Mouse (Mus musculus): ENCODE data around the gene Skap1. TPM values are rescaled to one million over a fixed set of nuclear protein-coding genes. Genes with fewer than 3 reads are reported as not detected.

The Skap1 gene
- polyA plus RNA-seq (2016; fragmentation: Nextera tagmentation; extraction: Ambion mirVana), result 3.2 and 4.1 TPM in 2 replicates

GRCm38 (mm10) chr11:96463986-96464715, at the start of gene Skap1:
Gene Skap1 (plus strand): TSS chr11:96464593.
- H3K4me3 ChIP-seq (replicated peaks), result peak within 1 kb of the TSS; percentile 39
- H3K4me1 ChIP-seq, result peaks cover 48% of the 10 kb centered on the region
- no peak within 1 kb of the TSS for H3K27ac ChIP-seq
- WGBS, result 8% methylated on average over 35 of the region's 42 CpGs
- no peak for ATAC-seq (ENCODE audit: low FRiP score)
- peak within 1 kb of the TSS; percentile 69 for H3K4me2 ChIP-seq
- H3K36me3 ChIP-seq (replicated peaks), result no peaks in the 10 kb centered on the region
- peaks cover 37% of the 10 kb centered on the region for H3K27me3 ChIP-seq
- no peaks in the 10 kb centered on the region for H3K9me3 ChIP-seq
- peak within 1 kb of the TSS; percentile 45 for H3K9ac ChIP-seq

GRCm38 (mm10) chr11:96421074-96421473, 43.3 kb upstream of the Skap1 start:
- Histone ChIP-seq H3K4me3 (replicated peaks) (no peak overlapping the region), H3K27ac (no peak overlapping the region), H3K4me2 (no peak overlapping the region), H3K36me3 (replicated peaks) (no peaks in the 10 kb centered on the region), H3K27me3 (peaks cover 4% of the 10 kb centered on the region), H3K9me3 (no peaks in the 10 kb centered on the region), H3K4me1 (no peaks in the 10 kb centered on the region), H3K9ac (no peak overlapping the region)
- WGBS, result 47% methylated on average over 5 of the region's 5 CpGs
- no peak for ATAC-seq (ENCODE audit: low FRiP score)

GRCm38 (mm10) chr11:96421517-96422265, 42.7 kb upstream of the Skap1 start:
- Histone ChIP-seq H3K36me3 (replicated peaks) (no peaks in the 10 kb centered on the region), H3K9me3 (no peaks in the 10 kb centered on the region), H3K4me1 (no peaks in the 10 kb centered on the region), H3K27me3 (peaks cover 4% of the 10 kb centered on the region), H3K27ac (no peak overlapping the region), H3K4me2 (no peak overlapping the region), H3K4me3 (replicated peaks) (no peak overlapping the region), H3K9ac (no peak overlapping the region)
- no peak for ATAC-seq (ENCODE audit: low FRiP score)
- 67% methylated on average over 11 of the region's 11 CpGs for WGBS

GRCm38 (mm10) chr11:96425193-96425592, 39.2 kb upstream of the Skap1 start:
- Histone ChIP-seq H3K9ac (no peak overlapping the region), H3K36me3 (replicated peaks) (no peaks in the 10 kb centered on the region), H3K27me3 (no peaks in the 10 kb centered on the region), H3K4me1 (no peaks in the 10 kb centered on the region), H3K9me3 (no peaks in the 10 kb centered on the region), H3K27ac (no peak overlapping the region), H3K4me3 (replicated peaks) (no peak overlapping the region), H3K4me2 (no peak overlapping the region)
- WGBS, result 82% methylated on average over 6 of the region's 6 CpGs
- ATAC-seq (ENCODE audit: low FRiP score), result no peak

- H3K27ac ChIP-seq, result no peak overlapping the region
- WGBS, result 74% methylated on average over 6 of the region's 6 CpGs
- H3K27me3 ChIP-seq, result no peaks in the 10 kb centered on the region
- no peaks in the 10 kb centered on the region for H3K9me3 ChIP-seq
- H3K36me3 ChIP-seq (replicated peaks), result no peaks in the 10 kb centered on the region
- no peaks in the 10 kb centered on the region for H3K4me1 ChIP-seq
- H3K9ac ChIP-seq, result no peak overlapping the region
- no peak for ATAC-seq (ENCODE audit: low FRiP score)
- no peak overlapping the region for H3K4me3 ChIP-seq (replicated peaks)
- no peak overlapping the region for H3K4me2 ChIP-seq
Measured at GRCm38 (mm10) chr11:96426191-96426590, 38.2 kb upstream of the Skap1 start.

GRCm38 (mm10) chr11:96426805-96427204, 37.6 kb upstream of the Skap1 start:
- 49% methylated on average over 2 of the region's 2 CpGs for WGBS
- Histone ChIP-seq H3K9me3 (no peaks in the 10 kb centered on the region), H3K9ac (no peak overlapping the region), H3K4me1 (no peaks in the 10 kb centered on the region), H3K36me3 (replicated peaks) (no peaks in the 10 kb centered on the region), H3K27me3 (no peaks in the 10 kb centered on the region), H3K4me2 (no peak overlapping the region), H3K4me3 (replicated peaks) (no peak overlapping the region), H3K27ac (no peak overlapping the region)
- ATAC-seq (ENCODE audit: low FRiP score), result no peak

GRCm38 (mm10) chr11:96429062-96429461, 35.3 kb upstream of the Skap1 start:
- WGBS, result 94% methylated on average over 2 of the region's 2 CpGs
- no peaks in the 10 kb centered on the region for H3K36me3 ChIP-seq (replicated peaks)
- no peak overlapping the region for H3K4me2 ChIP-seq
- H3K4me3 ChIP-seq (replicated peaks), result no peak overlapping the region
- H3K9me3 ChIP-seq, result no peaks in the 10 kb centered on the region
- no peak for ATAC-seq (ENCODE audit: low FRiP score)
- no peak overlapping the region for H3K9ac ChIP-seq
- H3K27me3 ChIP-seq, result no peaks in the 10 kb centered on the region
- H3K27ac ChIP-seq, result no peak overlapping the region
- H3K4me1 ChIP-seq, result no peaks in the 10 kb centered on the region

GRCm38 (mm10) chr11:96429891-96430290, 34.5 kb upstream of the Skap1 start:
- WGBS, result 82% methylated on average over 5 of the region's 5 CpGs
- no peak overlapping the region for H3K4me3 ChIP-seq (replicated peaks)
- no peaks in the 10 kb centered on the region for H3K36me3 ChIP-seq (replicated peaks)
- H3K9me3 ChIP-seq, result no peaks in the 10 kb centered on the region
- H3K4me2 ChIP-seq, result no peak overlapping the region
- H3K4me1 ChIP-seq, result no peaks in the 10 kb centered on the region
- no peaks in the 10 kb centered on the region for H3K27me3 ChIP-seq
- no peak overlapping the region for H3K9ac ChIP-seq
- H3K27ac ChIP-seq, result no peak overlapping the region
- ATAC-seq (ENCODE audit: low FRiP score), result no peak

- H3K27ac ChIP-seq, result no peak overlapping the region
- H3K9ac ChIP-seq, result no peak overlapping the region
- no peaks in the 10 kb centered on the region for H3K9me3 ChIP-seq
- H3K4me2 ChIP-seq, result no peak overlapping the region
- no peaks in the 10 kb centered on the region for H3K4me1 ChIP-seq
- no peak overlapping the region for H3K4me3 ChIP-seq (replicated peaks)
- H3K27me3 ChIP-seq, result no peaks in the 10 kb centered on the region
- ATAC-seq (ENCODE audit: low FRiP score), result no peak
- H3K36me3 ChIP-seq (replicated peaks), result no peaks in the 10 kb centered on the region
- 82% methylated on average over 9 of the region's 9 CpGs for WGBS
Measured at GRCm38 (mm10) chr11:96431871-96432270, 32.5 kb upstream of the Skap1 start.

- Histone ChIP-seq H3K36me3 (replicated peaks) (no peaks in the 10 kb centered on the region), H3K4me3 (replicated peaks) (no peak overlapping the region), H3K9ac (no peak overlapping the region), H3K9me3 (no peaks in the 10 kb centered on the region), H3K27ac (no peak overlapping the region), H3K4me2 (no peak overlapping the region), H3K27me3 (0 out of 2 replicates have a peak, but pooled peaks cover 7% of the 10 kb centered on the region), H3K4me1 (peaks cover 4% of the 10 kb centered on the region)
- WGBS, result 80% methylated on average over 6 of the region's 6 CpGs
- ATAC-seq (ENCODE audit: low FRiP score), result no peak
Measured at GRCm38 (mm10) chr11:96434888-96435287, 29.5 kb upstream of the Skap1 start.

GRCm38 (mm10) chr11:96436525-96436924, 27.9 kb upstream of the Skap1 start:
- Histone ChIP-seq H3K27me3 (0 out of 2 replicates have a peak, but pooled peaks cover 11% of the 10 kb centered on the region), H3K4me2 (0 out of 2 replicates have a peak overlapping the region, but pooled peaks have one; percentile 13), H3K27ac (no peak overlapping the region), H3K36me3 (replicated peaks) (no peaks in the 10 kb centered on the region), H3K4me3 (replicated peaks) (no peak overlapping the region), H3K9ac (no peak overlapping the region), H3K4me1 (peaks cover 4% of the 10 kb centered on the region), H3K9me3 (no peaks in the 10 kb centered on the region)
- no peak for ATAC-seq (ENCODE audit: low FRiP score)
- 44% methylated on average over 7 of the region's 7 CpGs for WGBS

- Histone ChIP-seq H3K4me1 (peaks cover 4% of the 10 kb centered on the region), H3K9me3 (no peaks in the 10 kb centered on the region), H3K27me3 (0 out of 2 replicates have a peak, but pooled peaks cover 11% of the 10 kb centered on the region), H3K4me3 (replicated peaks) (no peak overlapping the region), H3K36me3 (replicated peaks) (no peaks in the 10 kb centered on the region), H3K9ac (no peak overlapping the region), H3K27ac (no peak overlapping the region), H3K4me2 (no peak overlapping the region)
- 6% methylated on average over 7 of the region's 7 CpGs for WGBS
- ATAC-seq (ENCODE audit: low FRiP score), result no peak
Measured at GRCm38 (mm10) chr11:96438787-96439186, 25.6 kb upstream of the Skap1 start.
